Mouse (Mus musculus): ENCODE results near the gene Rere. TPM values are rescaled to one million over a fixed set of nuclear protein-coding genes. Genes with fewer than 3 reads are reported as not detected.
A peak's percentile ranks its signal among the peaks of the same experiment; 100 is the strongest.

The Rere gene
- polyA plus RNA-seq, 1 experiment from 2014 or later, result 18.0 TPM

GRCm38 (mm10) chr4:150374651-150375447 is 93.4 kb downstream of the Rere start:
- Histone ChIP-seq H3K4me3 (ENCODE audit: low read length) (no peak overlapping the region), H3K9ac (ENCODE audit: low read length) (peak overlapping the region; percentile 44; the same call in 1 of the 2 replicates), H3K9me3 (replicated peaks; ENCODE audit: control insufficient read depth, low read length) (no peaks in the 10 kb centered on the region), H3K27me3 (ENCODE audit: control insufficient read depth, insufficient read depth, low read length) (no peaks in the 10 kb centered on the region), H3K36me3 (ENCODE audit: control insufficient read depth, insufficient read depth) (no peaks in the 10 kb centered on the region), H3K4me2 (ENCODE audit: low read depth, low read length) (peak overlapping the region; percentile 30; the same call in 1 of the 2 replicates), H3K4me1 (ENCODE audit: control insufficient read depth, insufficient read depth, low read length) (peaks cover 57% of the 10 kb centered on the region), H3K27ac (ENCODE audit: low read length) (no peak overlapping the region)
- WGBS, result 33% methylated on average over 9 of the region's 9 CpGs
- no peak for ATAC-seq (replicated peaks; ENCODE audit: extremely low read depth, insufficient read depth, low FRiP score)

DNA sequence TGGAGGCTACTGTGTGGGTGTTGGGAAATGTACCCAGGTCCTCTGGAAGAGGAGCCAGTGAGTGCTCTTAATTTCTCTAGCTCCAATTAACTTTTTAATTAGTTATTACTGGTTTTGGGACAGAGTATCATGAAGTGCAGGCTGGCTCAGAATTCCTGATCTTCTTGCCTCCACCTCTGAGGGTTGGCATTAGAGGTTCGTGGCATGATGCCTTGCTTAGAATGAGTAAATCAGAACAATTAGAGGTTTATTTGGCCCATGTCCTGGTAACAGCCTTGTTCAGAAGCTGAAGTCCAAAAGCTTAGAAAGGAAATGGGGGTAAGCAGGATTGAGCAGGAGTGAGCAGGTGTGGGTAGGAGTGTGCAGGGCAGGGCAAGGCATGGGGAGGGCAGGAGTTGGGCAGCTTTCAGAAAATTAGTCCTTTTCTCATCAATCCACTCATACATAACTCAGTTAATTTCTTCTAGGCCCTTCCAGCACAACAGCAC is 94.0 kb downstream of the Rere start:
- Histone ChIP-seq H3K4me3 (ENCODE audit: low read length) (no peak overlapping the region), H3K9me3 (replicated peaks; ENCODE audit: control insufficient read depth, low read length) (no peaks in the 10 kb centered on the region), H3K27ac (ENCODE audit: low read length) (no peak overlapping the region; the same call in 1 of the 2 replicates), H3K4me2 (ENCODE audit: low read depth, low read length) (no peak overlapping the region), H3K9ac (ENCODE audit: low read length) (no peak overlapping the region), H3K4me1 (ENCODE audit: control insufficient read depth, insufficient read depth, low read length) (peaks cover 60% of the 10 kb centered on the region), H3K36me3 (ENCODE audit: control insufficient read depth, insufficient read depth) (no peaks in the 10 kb centered on the region), H3K27me3 (ENCODE audit: control insufficient read depth, insufficient read depth, low read length) (no peaks in the 10 kb centered on the region)
- WGBS, result 79% methylated on average over 1 of the region's 1 CpGs
- no peak for ATAC-seq (replicated peaks; ENCODE audit: extremely low read depth, insufficient read depth, low FRiP score)

DNA sequence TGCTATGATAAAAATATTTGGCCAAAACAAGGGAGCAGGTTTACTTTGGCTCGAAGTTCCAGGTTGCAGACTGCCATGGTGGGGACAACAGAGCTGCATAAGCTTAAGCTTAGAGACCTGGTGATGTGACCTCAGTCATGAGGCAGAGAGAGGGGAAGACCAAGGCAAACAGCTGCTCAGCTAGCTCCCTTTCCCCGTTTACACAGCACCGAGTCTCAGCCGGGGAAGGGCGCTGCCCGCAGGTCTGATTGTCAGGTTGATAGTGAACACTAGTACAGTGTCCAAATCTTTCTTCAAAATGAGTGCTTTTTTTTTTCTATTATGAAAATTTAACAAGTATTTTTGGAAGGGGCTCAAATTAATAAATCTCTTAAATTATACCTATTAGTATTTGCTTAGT is 97.9 kb downstream of the Rere start:
- no peak overlapping the region for H3K9ac ChIP-seq (ENCODE audit: low read length)
- H3K27ac ChIP-seq (ENCODE audit: low read length), result no peak overlapping the region
- H3K4me3 ChIP-seq (ENCODE audit: low read length), result no peak overlapping the region
- 75% methylated on average over 6 of the region's 6 CpGs for WGBS
- no peak for ATAC-seq (replicated peaks; ENCODE audit: extremely low read depth, insufficient read depth, low FRiP score)
- H3K4me1 ChIP-seq (ENCODE audit: control insufficient read depth, insufficient read depth, low read length), result peaks cover 43% of the 10 kb centered on the region
- no peaks in the 10 kb centered on the region for H3K36me3 ChIP-seq (ENCODE audit: control insufficient read depth, insufficient read depth)
- no peak overlapping the region for H3K4me2 ChIP-seq (ENCODE audit: low read depth, low read length)
- H3K27me3 ChIP-seq (ENCODE audit: control insufficient read depth, insufficient read depth, low read length), result no peaks in the 10 kb centered on the region
- H3K9me3 ChIP-seq (replicated peaks; ENCODE audit: control insufficient read depth, low read length), result no peaks in the 10 kb centered on the region

DNA sequence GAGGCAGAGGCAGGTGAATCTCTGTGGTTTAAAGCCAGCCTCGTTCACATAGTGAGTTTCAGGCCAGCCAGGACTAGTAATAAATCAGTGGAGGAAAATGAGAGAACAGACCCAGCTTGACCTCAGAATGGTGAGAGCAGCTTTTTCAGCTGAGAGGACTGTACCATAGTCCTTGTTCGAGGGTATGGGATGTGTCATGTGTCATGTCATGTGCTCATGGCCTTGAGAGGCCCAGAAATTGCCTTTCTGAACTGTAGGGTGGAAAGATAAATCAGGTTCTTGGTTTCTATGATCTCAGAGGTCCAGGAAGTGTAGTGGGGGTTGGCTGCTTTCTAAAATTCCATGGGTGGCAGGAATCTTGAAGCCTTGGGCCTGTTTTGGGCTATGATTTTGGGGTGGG is 98.3 kb downstream of the Rere start:
- Histone ChIP-seq H3K4me2 (ENCODE audit: low read depth, low read length) (no peak overlapping the region), H3K27me3 (ENCODE audit: control insufficient read depth, insufficient read depth, low read length) (no peaks in the 10 kb centered on the region), H3K4me1 (ENCODE audit: control insufficient read depth, insufficient read depth, low read length) (peaks cover 39% of the 10 kb centered on the region), H3K9ac (ENCODE audit: low read length) (no peak overlapping the region), H3K4me3 (ENCODE audit: low read length) (no peak overlapping the region), H3K27ac (ENCODE audit: low read length) (no peak overlapping the region; the same call in 1 of the 2 replicates), H3K9me3 (replicated peaks; ENCODE audit: control insufficient read depth, low read length) (no peaks in the 10 kb centered on the region), H3K36me3 (ENCODE audit: control insufficient read depth, insufficient read depth) (no peaks in the 10 kb centered on the region)
- no peak for ATAC-seq (replicated peaks; ENCODE audit: extremely low read depth, insufficient read depth, low FRiP score)
- 37% methylated on average over 2 of the region's 2 CpGs for WGBS

DNA sequence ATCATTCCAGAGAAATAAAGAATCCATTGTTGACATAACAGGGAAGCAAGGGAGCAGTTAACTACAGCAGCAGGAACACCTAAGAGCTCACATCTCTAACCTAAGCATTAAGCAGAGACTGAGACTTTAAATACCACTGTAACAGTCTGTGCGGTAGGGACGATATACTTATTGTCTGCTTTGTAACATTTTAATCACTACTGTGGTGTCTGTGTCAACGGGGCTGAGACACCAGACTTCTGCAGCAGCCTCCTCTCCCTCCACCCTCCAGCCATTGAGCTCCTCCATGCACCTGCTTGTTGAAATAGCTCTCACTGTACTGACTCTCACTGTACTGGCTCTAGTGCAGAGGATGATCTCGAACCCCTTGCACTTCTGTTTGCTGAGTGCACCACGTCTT is 98.8 kb downstream of the Rere start:
- Histone ChIP-seq H3K4me1 (ENCODE audit: control insufficient read depth, insufficient read depth, low read length) (peaks cover 36% of the 10 kb centered on the region), H3K27ac (ENCODE audit: low read length) (no peak overlapping the region; the same call in 1 of the 2 replicates), H3K4me3 (ENCODE audit: low read length) (no peak overlapping the region), H3K4me2 (ENCODE audit: low read depth, low read length) (no peak overlapping the region), H3K9ac (ENCODE audit: low read length) (no peak overlapping the region), H3K36me3 (ENCODE audit: control insufficient read depth, insufficient read depth) (no peaks in the 10 kb centered on the region), H3K9me3 (replicated peaks; ENCODE audit: control insufficient read depth, low read length) (no peaks in the 10 kb centered on the region), H3K27me3 (ENCODE audit: control insufficient read depth, insufficient read depth, low read length) (no peaks in the 10 kb centered on the region)
- 63% methylated on average over 5 of the region's 5 CpGs for WGBS
- no peak for ATAC-seq (replicated peaks; ENCODE audit: extremely low read depth, insufficient read depth, low FRiP score)

GRCm38 (mm10) chr4:150382504-150382903 is 101.1 kb downstream of the Rere start:
- Histone ChIP-seq H3K9ac (ENCODE audit: low read length) (no peak overlapping the region), H3K9me3 (replicated peaks; ENCODE audit: control insufficient read depth, low read length) (no peaks in the 10 kb centered on the region), H3K4me3 (ENCODE audit: low read length) (no peak overlapping the region), H3K4me2 (ENCODE audit: low read depth, low read length) (no peak overlapping the region), H3K27ac (ENCODE audit: low read length) (no peak overlapping the region), H3K27me3 (ENCODE audit: control insufficient read depth, insufficient read depth, low read length) (no peaks in the 10 kb centered on the region), H3K4me1 (ENCODE audit: control insufficient read depth, insufficient read depth, low read length) (peaks cover 31% of the 10 kb centered on the region), H3K36me3 (ENCODE audit: control insufficient read depth, insufficient read depth) (no peaks in the 10 kb centered on the region)
- no peak for ATAC-seq (replicated peaks; ENCODE audit: extremely low read depth, insufficient read depth, low FRiP score)
- WGBS, result 69% methylated on average over 3 of the region's 3 CpGs

GRCm38 (mm10) chr4:150384405-150384804 is 103.0 kb downstream of the Rere start:
- WGBS, result 83% methylated on average over 8 of the region's 8 CpGs

DNA sequence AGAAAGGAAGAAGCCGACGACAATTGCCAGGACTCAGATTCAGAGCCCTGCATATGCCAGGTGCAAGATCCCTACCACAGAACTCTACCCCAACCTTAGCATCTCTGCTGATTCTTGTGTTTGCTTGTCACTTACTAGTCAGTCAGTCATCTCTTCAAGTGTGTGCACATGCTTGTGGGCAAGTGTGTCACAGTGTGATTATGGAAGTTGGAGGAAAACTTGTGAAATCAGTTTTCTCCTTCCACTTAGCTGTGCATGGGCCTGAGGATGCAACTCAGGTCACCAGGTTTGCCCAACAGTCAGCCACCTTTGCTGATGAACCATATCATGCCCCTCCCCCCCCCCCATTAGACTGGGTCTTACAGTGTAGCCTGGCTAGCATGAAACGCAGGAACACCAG is 103.5 kb downstream of the Rere start:
- no peak overlapping the region for H3K4me2 ChIP-seq (ENCODE audit: low read depth, low read length)
- H3K36me3 ChIP-seq (ENCODE audit: control insufficient read depth, insufficient read depth), result no peaks in the 10 kb centered on the region; the same call in 1 of the 2 replicates
- H3K9ac ChIP-seq (ENCODE audit: low read length), result no peak overlapping the region
- no peak overlapping the region for H3K27ac ChIP-seq (ENCODE audit: low read length)
- peaks cover 29% of the 10 kb centered on the region for H3K4me1 ChIP-seq (ENCODE audit: control insufficient read depth, insufficient read depth, low read length)
- H3K4me3 ChIP-seq (ENCODE audit: low read length), result no peak overlapping the region
- no peaks in the 10 kb centered on the region for H3K27me3 ChIP-seq (ENCODE audit: control insufficient read depth, insufficient read depth, low read length)
- ATAC-seq (replicated peaks; ENCODE audit: extremely low read depth, insufficient read depth, low FRiP score), result no peak
- no peaks in the 10 kb centered on the region for H3K9me3 ChIP-seq (replicated peaks; ENCODE audit: control insufficient read depth, low read length)
- 68% methylated on average over 3 of the region's 3 CpGs for WGBS

More at GRCm38 (mm10) chr4:150384405-150384804, 103.0 kb downstream of the Rere start:
- Histone ChIP-seq H3K9ac (ENCODE audit: low read length) (no peak overlapping the region), H3K27ac (ENCODE audit: low read length) (no peak overlapping the region), H3K9me3 (replicated peaks; ENCODE audit: control insufficient read depth, low read length) (no peaks in the 10 kb centered on the region), H3K4me1 (ENCODE audit: control insufficient read depth, insufficient read depth, low read length) (peaks cover 30% of the 10 kb centered on the region), H3K36me3 (ENCODE audit: control insufficient read depth, insufficient read depth) (no peaks in the 10 kb centered on the region), H3K4me3 (ENCODE audit: low read length) (no peak overlapping the region), H3K27me3 (ENCODE audit: control insufficient read depth, insufficient read depth, low read length) (no peaks in the 10 kb centered on the region), H3K4me2 (ENCODE audit: low read depth, low read length) (no peak overlapping the region)
- no peak for ATAC-seq (replicated peaks; ENCODE audit: extremely low read depth, insufficient read depth, low FRiP score)

- Histone ChIP-seq H3K4me2 (ENCODE audit: low read depth, low read length) (no peak overlapping the region), H3K27ac (ENCODE audit: low read length) (no peak overlapping the region), H3K9ac (ENCODE audit: low read length) (no peak overlapping the region), H3K4me3 (ENCODE audit: low read length) (no peak overlapping the region), H3K27me3 (ENCODE audit: control insufficient read depth, insufficient read depth, low read length) (no peaks in the 10 kb centered on the region), H3K4me1 (ENCODE audit: control insufficient read depth, insufficient read depth, low read length) (peaks cover 27% of the 10 kb centered on the region), H3K36me3 (ENCODE audit: control insufficient read depth, insufficient read depth) (no peaks in the 10 kb centered on the region; the same call in 1 of the 2 replicates), H3K9me3 (replicated peaks; ENCODE audit: control insufficient read depth, low read length) (no peaks in the 10 kb centered on the region)
- WGBS, result 51% methylated on average over 3 of the region's 3 CpGs
- ATAC-seq (replicated peaks; ENCODE audit: extremely low read depth, insufficient read depth, low FRiP score), result no peak
These were observed 107.1 kb downstream of the Rere start for GRCm38 (mm10) chr4:150388518-150388917.
